Mouse (Mus musculus) heart, postnatal 0 days (tissue): ENCODE measurements around the gene Cd22.

Experiments used
- CTCF ChIP-seq: IDR thresholded peaks from 2 replicates; pipeline ENCODE4 v1.5.1; 2016; ENCODE audit warnings: antibody characterized with exemption, control low read depth, low read depth
- EP300 ChIP-seq: IDR thresholded peaks from 2 replicates; pipeline ENCODE4 v1.6.1; 2016; ENCODE audit warnings: antibody characterized with exemption, low read depth

DNA sequence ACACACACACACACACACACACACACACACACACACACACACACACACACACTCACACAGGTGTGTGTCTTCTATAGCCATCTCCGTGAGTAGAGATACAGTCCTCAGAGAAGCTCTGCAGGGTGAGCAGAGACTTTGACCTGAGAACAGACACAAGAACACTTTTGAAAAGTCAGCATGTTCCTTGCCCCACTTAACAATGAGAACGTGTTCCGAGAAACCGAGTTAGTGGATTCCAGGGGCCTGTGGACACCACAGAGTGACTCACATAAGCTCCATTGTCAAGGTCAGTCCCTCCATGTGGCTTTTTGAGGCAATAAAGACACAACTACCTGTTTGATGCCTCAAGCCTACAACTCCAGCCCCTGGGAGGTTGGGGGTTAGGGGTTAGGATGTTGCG, 32.8 kb downstream of the Cd22 start:
- no peak for TF ChIP-seq CTCF
- TF ChIP-seq EP300: no peak
